Mouse (Mus musculus) embryonic facial prominence, embryonic 15.5 days (tissue): ENCODE data around the gene Ciz1. TPM values are rescaled to one million over a fixed set of nuclear protein-coding genes. Genes with fewer than 3 reads are reported as not detected.

Source experiments
- ATAC-seq: fragments of 200-750 bp; cut with Nextera tagmentation; 2 replicates; pipeline ENCODE4 v1.8.0; 2017; ENCODE audit warnings: low read depth, moderate TSS enrichment; ENCODE audit not compliant: insufficient number of reproducible peaks, low FRiP score, low TSS enrichment
- H3K27ac ChIP-seq: fragments of 300-500 bp; sonication (generic); replicated peaks from 2 replicates; pipeline ENCODE4 v1.5.1; 2015; ENCODE audit warnings: mild to moderate bottlenecking, inconsistent platforms
- H3K27me3 ChIP-seq: fragments of 300-500 bp; sonication (generic); 2 replicates; pipeline ENCODE4 v1.6.1; 2015; ENCODE audit warnings: inconsistent platforms
- H3K36me3 ChIP-seq: fragments of 300-500 bp; sonication (generic); 2 replicates; pipeline ENCODE4 v1.6.1; 2015; ENCODE audit warnings: mild to moderate bottlenecking, inconsistent platforms
- H3K4me1 ChIP-seq: fragments of 300-500 bp; sonication (generic); 2 replicates; pipeline ENCODE4 v1.6.1; 2015; ENCODE audit warnings: inconsistent platforms
- H3K4me2 ChIP-seq: fragments of 300-500 bp; sonication (generic); replicated peaks from 2 replicates; pipeline ENCODE4 v1.6.1; 2015; ENCODE audit warnings: mild to moderate bottlenecking, inconsistent platforms
- H3K4me3 ChIP-seq: fragments of 300-500 bp; sonication (generic); replicated peaks from 2 replicates; pipeline ENCODE4 v1.5.1; 2015; ENCODE audit warnings: mild to moderate bottlenecking, inconsistent platforms
- H3K9ac ChIP-seq: fragments of 300-500 bp; sonication (generic); 2 replicates; pipeline ENCODE4 v1.6.1; 2015; ENCODE audit warnings: inconsistent platforms
- H3K9me3 ChIP-seq: fragments of 300-500 bp; sonication (generic); replicated peaks from 2 replicates; pipeline ENCODE4 v1.6.1; 2016; ENCODE audit warnings: inconsistent platforms
- WGBS: fragments of 180-500 bp; shearing (Covaris S2); methylation state at CpG from one replicate; pipeline ENCODE4 v1.1.7; 2015; 5-methylcytosine and 5-hydroxymethylcytosine counted together
- polyA plus RNA-seq: library from polyadenylated mRNA; unstranded; fragments of >200 nt; fragmentation: Nextera tagmentation; extraction: Ambion mirVana; gene quantifications from 2 replicates; pipeline ENCODE4 v1.2.1, GENCODE M21; 2015

Gene Ciz1
- polyA plus RNA-seq, 1 experiment from 2014 or later, result 57.3 TPM

DNA sequence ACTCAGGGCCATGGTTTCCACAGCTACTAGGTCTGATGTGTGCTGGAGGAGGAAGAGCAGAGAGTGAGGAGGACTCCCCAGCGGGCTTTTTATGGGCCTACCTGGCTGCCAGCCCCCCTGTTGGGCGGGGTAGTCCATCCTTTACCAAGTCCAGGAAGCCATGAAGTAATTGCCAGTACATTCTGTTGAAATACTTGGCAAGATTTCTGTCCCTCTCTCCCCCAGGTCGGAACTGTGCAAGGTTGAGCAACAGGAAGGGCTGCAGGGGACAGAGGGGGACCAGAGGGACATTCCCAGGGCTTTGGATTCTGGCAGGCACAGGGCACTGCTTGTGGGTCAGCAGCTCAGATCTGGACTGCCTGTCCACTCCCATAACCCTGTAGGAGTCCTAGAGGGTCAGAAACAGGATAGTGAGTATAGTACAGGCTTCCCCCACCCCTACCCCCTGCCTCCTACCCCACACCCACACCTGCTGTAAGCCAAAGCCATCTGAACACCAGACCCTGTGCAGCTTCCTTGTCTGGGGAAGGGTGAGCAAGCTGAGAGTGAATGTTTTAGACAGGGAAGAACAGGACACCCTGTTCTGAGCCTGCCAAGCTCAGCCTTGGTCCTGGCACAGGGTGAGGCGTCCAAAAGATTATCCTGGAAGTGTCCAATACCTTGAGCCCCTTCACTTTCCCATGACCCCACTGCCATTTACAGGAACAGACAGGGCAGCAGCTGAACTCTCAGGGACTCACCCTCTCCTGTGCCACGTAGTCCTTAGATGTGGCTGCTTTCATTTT, 35.8 kb downstream of the Ciz1 start, which contains the start of gene Lcn2:
TSS of gene Lcn2 (minus strand) at position 547 of the 785 bp plus-strand sequence.
- Histone ChIP-seq H3K4me2 (no peak within 1 kb of the TSS), H3K9me3 (no peaks in the 10 kb centered on the region), H3K27ac (no peak within 1 kb of the TSS), H3K27me3 (no peaks in the 10 kb centered on the region), H3K36me3 (no peaks in the 10 kb centered on the region), H3K4me1 (no peaks in the 10 kb centered on the region), H3K4me3 (no peak within 1 kb of the TSS), H3K9ac (no peak within 1 kb of the TSS)
- no peak for ATAC-seq
- WGBS, result 54% methylated on average over 5 of the region's 5 CpGs

DNA sequence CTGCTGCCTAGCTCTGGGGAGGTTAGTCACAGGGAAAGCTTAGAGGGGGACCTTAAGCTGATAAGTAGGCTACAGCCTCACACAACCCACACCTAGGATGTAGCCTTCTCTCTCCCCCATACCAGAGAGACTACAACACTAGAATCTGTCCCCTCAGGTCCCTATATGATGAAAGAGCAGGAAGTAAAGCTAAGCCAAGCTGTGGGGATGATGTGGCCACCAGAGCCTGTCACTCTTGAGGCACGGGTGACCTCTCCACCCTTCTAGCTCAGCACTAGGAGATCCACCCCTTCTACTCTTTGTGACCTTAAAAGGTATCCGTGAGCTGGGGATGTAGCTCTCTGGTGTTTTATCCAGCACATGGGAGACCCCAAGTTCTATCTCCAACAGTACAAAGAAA, 37.0 kb downstream of the Ciz1 start:
- no peaks in the 10 kb centered on the region for H3K27me3 ChIP-seq
- no peak overlapping the region for H3K27ac ChIP-seq
- no peaks in the 10 kb centered on the region for H3K9me3 ChIP-seq
- H3K4me2 ChIP-seq, result no peak overlapping the region
- H3K36me3 ChIP-seq, result no peaks in the 10 kb centered on the region
- no peak for ATAC-seq
- H3K9ac ChIP-seq, result no peak overlapping the region
- no peaks in the 10 kb centered on the region for H3K4me1 ChIP-seq
- 75% methylated on average over 2 of the region's 2 CpGs for WGBS
- H3K4me3 ChIP-seq, result no peak overlapping the region

DNA sequence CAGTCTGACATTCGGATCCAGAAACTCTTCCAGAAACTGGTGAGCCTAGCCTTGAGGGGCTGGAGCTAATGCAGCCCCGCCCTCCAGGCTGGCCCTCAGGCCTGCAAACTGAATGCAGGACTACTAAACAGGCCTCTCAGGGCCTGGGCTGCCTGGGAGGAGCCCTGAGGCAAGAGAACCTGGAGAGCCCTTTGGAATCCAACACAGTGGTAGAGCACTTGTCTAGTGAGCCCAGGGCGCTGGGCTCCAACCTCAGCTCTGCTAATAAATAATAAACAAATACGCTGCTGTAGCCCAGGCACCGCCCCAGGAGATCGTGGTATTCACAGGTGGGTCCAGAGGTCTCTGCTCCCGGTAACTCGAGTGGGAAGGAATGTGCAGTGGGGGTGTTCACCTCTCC, 38.7 kb downstream of the Ciz1 start:
- H3K4me2 ChIP-seq, result no peak overlapping the region
- WGBS, result 63% methylated on average over 8 of the region's 8 CpGs
- no peak overlapping the region for H3K9ac ChIP-seq

DNA sequence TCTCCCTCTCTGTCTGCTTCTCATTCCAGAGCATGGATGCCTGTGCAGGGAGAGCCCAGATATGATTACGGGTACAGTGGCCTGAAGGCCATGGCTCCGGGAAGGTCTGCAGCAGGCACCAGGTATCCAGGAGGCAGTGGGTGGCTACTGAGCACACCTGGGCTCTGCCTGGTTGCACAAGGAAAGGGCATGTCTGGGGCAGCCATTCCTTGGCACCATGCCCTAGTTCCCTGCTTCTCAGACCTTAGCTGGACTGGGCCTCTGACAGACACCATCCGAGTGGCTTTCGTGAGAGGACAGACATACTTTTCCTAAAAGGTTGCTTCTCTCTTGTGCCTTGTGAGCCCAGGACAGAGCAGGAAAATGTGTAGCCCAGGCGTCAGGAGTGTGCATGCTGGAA, 39.9 kb downstream of the Ciz1 start:
- Histone ChIP-seq H3K27me3 (no peaks in the 10 kb centered on the region), H3K9ac (no peak overlapping the region), H3K4me2 (no peak overlapping the region), H3K27ac (no peak overlapping the region), H3K4me3 (no peak overlapping the region), H3K4me1 (peaks cover 10% of the 10 kb centered on the region), H3K9me3 (no peaks in the 10 kb centered on the region), H3K36me3 (no peaks in the 10 kb centered on the region)
- WGBS, result 83% methylated on average over 5 of the region's 5 CpGs
- no peak for ATAC-seq

More for the DNA sequence above, 38.7 kb downstream of the Ciz1 start:
- Histone ChIP-seq H3K4me3 (no peak overlapping the region), H3K27ac (no peak overlapping the region), H3K27me3 (no peaks in the 10 kb centered on the region), H3K36me3 (no peaks in the 10 kb centered on the region), H3K9me3 (no peaks in the 10 kb centered on the region), H3K4me1 (peaks cover 6% of the 10 kb centered on the region)
- ATAC-seq, result no peak

- Histone ChIP-seq H3K36me3 (peaks cover 4% of the 10 kb centered on the region; the same call in 1 of the 2 replicates), H3K4me1 (peaks cover 17% of the 10 kb centered on the region), H3K9ac (peak overlapping the region; percentile 65), H3K4me2 (peak overlapping the region; percentile 94), H3K4me3 (peak overlapping the region; percentile 90), H3K27me3 (no peaks in the 10 kb centered on the region), H3K9me3 (no peaks in the 10 kb centered on the region), H3K27ac (peak overlapping the region; percentile 94)
- WGBS, result 4% methylated on average over 8 of the region's 8 CpGs
- ATAC-seq, result 0 out of 2 replicates have a peak, but pooled peaks have one; percentile 3
Measured at GRCm38 (mm10) chr2:32394973-32395372, 42.8 kb downstream of the Ciz1 start.

- Histone ChIP-seq H3K36me3 (peaks cover 9% of the 10 kb centered on the region), H3K9ac (peak within 1 kb of the TSS; percentile 65), H3K4me3 (peak within 1 kb of the TSS; percentile 90), H3K27me3 (no peaks in the 10 kb centered on the region), H3K4me1 (peaks cover 17% of the 10 kb centered on the region), H3K27ac (peak within 1 kb of the TSS; percentile 94), H3K9me3 (no peaks in the 10 kb centered on the region), H3K4me2 (peak within 1 kb of the TSS; percentile 94)
- under 1% methylated on average over 31 of the region's 31 CpGs for WGBS
- peak; percentile 92 for ATAC-seq
Measured at GRCm38 (mm10) chr2:32395484-32395945, 43.4 kb downstream of the Ciz1 start, which contains the start of gene Ptges2. Gene Ptges2, plus strand, starts transcription at chr2:32395896.

DNA sequence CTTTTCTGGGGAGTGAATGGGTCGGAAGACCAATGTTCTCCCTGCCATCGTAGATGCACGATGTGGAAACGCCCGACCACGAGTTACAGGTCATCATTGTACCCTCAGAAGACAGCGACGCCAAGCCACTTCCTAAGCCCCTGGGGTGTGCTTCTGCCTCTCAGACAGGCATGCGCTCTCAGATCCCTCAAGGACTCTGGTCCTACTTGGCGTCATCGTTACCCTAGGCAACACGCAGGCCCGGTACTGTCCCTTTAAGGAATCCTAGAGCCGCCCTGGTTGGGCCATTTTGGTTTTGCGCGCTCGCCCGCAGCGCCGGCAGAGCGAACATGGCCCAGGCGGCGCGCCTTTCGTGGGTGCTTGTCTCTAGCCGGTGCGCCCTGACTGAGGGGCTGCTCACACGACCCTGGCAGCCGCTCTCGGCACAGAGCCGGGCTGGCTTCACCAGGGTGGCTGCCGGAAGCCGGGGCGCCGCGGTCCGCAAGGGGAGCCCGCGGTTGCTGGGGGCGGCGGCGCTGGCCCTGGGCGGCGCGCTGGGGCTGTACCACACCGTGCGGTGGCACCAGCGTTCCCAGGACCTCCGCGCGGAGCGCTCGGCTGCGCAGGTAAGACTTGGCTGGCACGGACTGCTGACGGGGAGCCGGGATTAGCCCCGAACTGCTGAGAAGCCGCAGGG, 44.0 kb downstream of the Ciz1 start:
- peak; percentile 94 for ATAC-seq
- Histone ChIP-seq H3K9me3 (no peaks in the 10 kb centered on the region), H3K4me1 (peaks cover 17% of the 10 kb centered on the region), H3K9ac (peak overlapping the region; percentile 65), H3K4me3 (peak overlapping the region; percentile 90), H3K27ac (peak overlapping the region; percentile 94), H3K36me3 (peaks cover 15% of the 10 kb centered on the region), H3K4me2 (peak overlapping the region; percentile 94), H3K27me3 (no peaks in the 10 kb centered on the region)
- WGBS, result under 1% methylated on average over 59 of the region's 59 CpGs

DNA sequence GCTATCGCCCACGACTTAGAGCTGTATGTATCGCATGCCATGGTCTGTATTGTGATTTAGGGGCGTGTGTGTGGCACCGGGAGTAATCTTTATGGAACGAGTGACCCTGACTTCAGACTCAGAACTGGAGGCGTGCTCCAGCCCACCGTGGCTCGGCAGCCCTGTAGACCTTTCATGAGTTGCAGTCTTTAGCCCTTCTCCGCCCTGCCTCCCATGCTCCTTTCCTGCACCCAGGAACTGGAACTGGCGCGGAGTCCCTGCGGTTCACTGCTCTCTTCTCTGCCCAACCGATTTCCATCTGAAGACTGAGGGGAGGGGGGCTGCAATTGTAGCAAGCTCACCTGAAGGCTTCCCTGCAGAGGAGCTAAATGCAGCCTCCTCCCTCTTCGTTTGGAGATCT, 44.6 kb downstream of the Ciz1 start:
- ATAC-seq, result no peak
- Histone ChIP-seq H3K4me3 (peak overlapping the region; percentile 90), H3K27ac (peak overlapping the region; percentile 94; the same call in 1 of the 2 replicates), H3K4me1 (peaks cover 17% of the 10 kb centered on the region), H3K9ac (peak overlapping the region; percentile 65), H3K9me3 (no peaks in the 10 kb centered on the region), H3K4me2 (peak overlapping the region; percentile 94), H3K27me3 (no peaks in the 10 kb centered on the region), H3K36me3 (peaks cover 21% of the 10 kb centered on the region)
- under 1% methylated on average over 15 of the region's 15 CpGs for WGBS

- WGBS, result 20% methylated on average over 2 of the region's 2 CpGs
- no peak overlapping the region for H3K9ac ChIP-seq
- 0 out of 2 replicates have a peak, but pooled peaks have one; percentile 9 for ATAC-seq
Measured at GRCm38 (mm10) chr2:32404663-32405062, 52.5 kb downstream of the Ciz1 start.

DNA sequence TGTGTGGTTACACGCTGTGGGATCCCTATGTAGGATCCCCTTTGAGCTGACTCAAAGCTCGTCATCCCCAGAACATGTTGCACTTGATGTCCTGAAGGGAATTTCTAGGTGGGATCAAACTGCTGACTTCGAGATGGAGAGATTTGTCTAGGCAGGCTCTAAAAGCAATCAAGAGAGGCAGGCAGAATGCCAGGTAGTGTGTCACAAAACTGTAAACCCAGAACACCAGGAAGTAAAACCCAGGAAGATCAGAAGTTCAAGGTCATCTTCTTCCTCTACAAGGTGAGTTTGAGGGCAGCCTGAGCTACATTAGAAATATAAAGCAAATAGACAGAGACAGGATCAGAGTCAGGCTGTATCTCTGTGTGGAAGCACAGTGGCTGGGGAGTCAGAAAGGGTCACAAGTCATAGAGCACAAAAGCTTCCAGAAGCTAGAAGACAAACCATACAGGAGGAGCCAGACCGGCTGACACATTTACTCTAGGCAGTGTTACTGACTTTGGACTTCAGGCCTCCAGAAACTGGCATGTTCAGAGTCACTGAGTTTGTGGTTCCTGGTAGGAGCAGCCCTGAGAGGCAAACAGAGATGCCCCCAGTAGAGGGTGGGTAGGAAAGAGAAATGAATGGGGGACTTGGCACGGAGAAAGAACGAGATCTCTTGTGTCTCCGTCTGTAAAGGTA, 55.2 kb downstream of the Ciz1 start:
- WGBS, result 78% methylated on average over 7 of the region's 7 CpGs
- H3K36me3 ChIP-seq, result peaks cover 9% of the 10 kb centered on the region
- no peak overlapping the region for H3K4me2 ChIP-seq
- H3K4me1 ChIP-seq, result peaks cover 11% of the 10 kb centered on the region
- no peak overlapping the region for H3K9ac ChIP-seq
- H3K27ac ChIP-seq, result no peak overlapping the region
- no peaks in the 10 kb centered on the region for H3K9me3 ChIP-seq
- ATAC-seq, result no peak
- H3K27me3 ChIP-seq, result no peaks in the 10 kb centered on the region
- no peak overlapping the region for H3K4me3 ChIP-seq

More at GRCm38 (mm10) chr2:32404663-32405062, 52.5 kb downstream of the Ciz1 start:
- Histone ChIP-seq H3K27ac (no peak overlapping the region), H3K27me3 (no peaks in the 10 kb centered on the region), H3K9me3 (no peaks in the 10 kb centered on the region), H3K4me2 (no peak overlapping the region), H3K4me3 (no peak overlapping the region), H3K4me1 (peaks cover 11% of the 10 kb centered on the region), H3K36me3 (peaks cover 35% of the 10 kb centered on the region)
